Mouse (Mus musculus) embryonic facial prominence, embryonic 10.5 days (tissue): ENCODE measurements at regions not wholly inside any gene's neighbourhood (a gene's known extent, or its start where the extent isn't known, plus 50 kb on each side); places are given as distances from the start of the nearest gene placed in this dataset.

Experiments used
- DNase-seq: peaks from one replicate; pipeline ENCODE4 v3.0.0-alpha.2; 2017; ENCODE audit warnings: low spot score
- H3K27ac ChIP-seq: fragments of 300-500 bp; sonication (generic); replicated peaks from 2 replicates; pipeline ENCODE4 v1.5.1; 2016; ENCODE audit warnings: mild to moderate bottlenecking
- H3K27me3 ChIP-seq: fragments of 300-500 bp; sonication (generic); replicated peaks from 2 replicates; pipeline ENCODE4 v1.6.1; 2016; ENCODE audit warnings: low read depth, mild to moderate bottlenecking; ENCODE audit not compliant: poor library complexity, severe bottlenecking
- H3K36me3 ChIP-seq: fragments of 300-500 bp; sonication (generic); replicated peaks from 2 replicates; pipeline ENCODE4 v1.6.1; 2016; ENCODE audit warnings: mild to moderate bottlenecking, moderate library complexity
- H3K4me1 ChIP-seq: fragments of 300-500 bp; sonication (generic); 2 replicates; pipeline ENCODE4 v1.6.1; 2016
- H3K4me3 ChIP-seq: fragments of 300-500 bp; sonication (generic); 2 replicates; pipeline ENCODE4 v1.5.1; 2016; ENCODE audit warnings: mild to moderate bottlenecking, moderate library complexity
- H3K9me3 ChIP-seq: fragments of 300-500 bp; sonication (generic); 2 replicates; pipeline ENCODE4 v1.6.1; 2016; ENCODE audit warnings: mild to moderate bottlenecking
- WGBS: fragments of 180-500 bp; shearing (Covaris S2); methylation state at CpG from one replicate; pipeline ENCODE4 v1.1.7; 2016; 5-methylcytosine and 5-hydroxymethylcytosine counted together

GRCm38 (mm10) chr8:26266384-26266783 is 147.1 kb downstream of the Gm45692 start:
- H3K27me3 ChIP-seq = no peaks in the 10 kb centered on the region
- peak overlapping the region; percentile 77; the same call in 1 of the 2 replicates for H3K27ac ChIP-seq
- DNase-seq = peak; percentile 42
- WGBS = 36% methylated on average over 4 of the region's 4 CpGs
- peaks cover 54% of the 10 kb centered on the region for H3K4me1 ChIP-seq
- no peak overlapping the region for H3K4me3 ChIP-seq
- H3K36me3 ChIP-seq = no peaks in the 10 kb centered on the region
- H3K9me3 ChIP-seq = no peaks in the 10 kb centered on the region

- H3K27ac ChIP-seq = no peak overlapping the region
- H3K36me3 ChIP-seq = no peaks in the 10 kb centered on the region
- H3K4me1 ChIP-seq = peaks cover 56% of the 10 kb centered on the region
- no peaks in the 10 kb centered on the region for H3K27me3 ChIP-seq
- no peaks in the 10 kb centered on the region for H3K9me3 ChIP-seq
- 75% methylated on average over 4 of the region's 4 CpGs for WGBS
- no peak overlapping the region for H3K4me3 ChIP-seq
- no peak for DNase-seq
Observed at GRCm38 (mm10) chr8:26267569-26267968, 148.2 kb downstream of the Gm45692 start.

DNA sequence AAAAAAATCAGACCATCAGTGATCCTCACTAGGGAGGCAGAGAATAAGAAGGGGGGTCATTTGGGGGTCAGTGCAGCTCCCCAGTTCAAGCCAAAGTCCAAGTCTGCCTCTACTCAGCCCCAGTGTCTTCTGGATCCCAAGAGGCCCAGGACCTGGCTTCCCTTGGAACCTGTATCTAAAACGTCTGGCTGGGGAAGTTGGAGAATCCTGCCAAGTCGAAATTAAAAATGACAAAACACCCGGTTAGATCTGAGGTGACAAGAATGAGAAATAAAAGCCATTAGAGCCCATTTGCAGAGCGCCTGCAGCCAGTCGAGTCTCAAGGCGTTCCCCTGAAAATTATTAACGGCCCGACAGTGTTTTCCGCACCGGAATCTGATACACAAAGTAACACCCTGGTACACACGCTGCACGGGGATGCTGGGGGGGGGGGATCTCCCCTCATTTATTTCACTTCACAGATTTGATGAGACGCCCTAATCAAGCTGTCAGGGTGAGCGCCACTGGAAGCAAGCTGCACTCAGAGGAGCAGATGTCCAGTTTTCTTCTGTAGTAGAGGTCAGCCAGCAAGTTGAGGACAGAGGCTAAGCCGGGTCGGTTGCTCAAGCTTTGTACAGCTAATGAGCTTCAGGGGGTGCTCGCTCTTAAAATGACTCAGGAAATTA is 149.5 kb downstream of the Gm45692 start:
- 50% methylated on average over 17 of the region's 17 CpGs for WGBS
- Histone ChIP-seq H3K4me1 (peaks cover 68% of the 10 kb centered on the region), H3K27me3 (no peaks in the 10 kb centered on the region), H3K4me3 (no peak overlapping the region), H3K27ac (peak overlapping the region; percentile 57), H3K36me3 (no peaks in the 10 kb centered on the region), H3K9me3 (no peaks in the 10 kb centered on the region)
- peak; percentile 20 for DNase-seq

- H3K36me3 ChIP-seq = no peaks in the 10 kb centered on the region
- peaks cover 8% of the 10 kb centered on the region for H3K27me3 ChIP-seq
- H3K4me1 ChIP-seq = peaks cover 54% of the 10 kb centered on the region
- H3K4me3 ChIP-seq = no peak overlapping the region
- no peak overlapping the region for H3K27ac ChIP-seq
- 31% methylated on average over 4 of the region's 4 CpGs for WGBS
- no peak for DNase-seq
- H3K9me3 ChIP-seq = no peaks in the 10 kb centered on the region
Observed at GRCm38 (mm10) chr8:26272110-26272509, 152.8 kb downstream of the Gm45692 start.

GRCm38 (mm10) chr8:26272675-26273414 is 153.5 kb downstream of the Gm45692 start:
- Histone ChIP-seq H3K27me3 (peaks cover 8% of the 10 kb centered on the region), H3K4me1 (peaks cover 46% of the 10 kb centered on the region), H3K27ac (peak overlapping the region; percentile 68; the same call in 1 of the 2 replicates), H3K4me3 (peak overlapping the region; percentile 34), H3K9me3 (no peaks in the 10 kb centered on the region), H3K36me3 (no peaks in the 10 kb centered on the region)
- 30% methylated on average over 21 of the region's 21 CpGs for WGBS
- no peak for DNase-seq

DNA sequence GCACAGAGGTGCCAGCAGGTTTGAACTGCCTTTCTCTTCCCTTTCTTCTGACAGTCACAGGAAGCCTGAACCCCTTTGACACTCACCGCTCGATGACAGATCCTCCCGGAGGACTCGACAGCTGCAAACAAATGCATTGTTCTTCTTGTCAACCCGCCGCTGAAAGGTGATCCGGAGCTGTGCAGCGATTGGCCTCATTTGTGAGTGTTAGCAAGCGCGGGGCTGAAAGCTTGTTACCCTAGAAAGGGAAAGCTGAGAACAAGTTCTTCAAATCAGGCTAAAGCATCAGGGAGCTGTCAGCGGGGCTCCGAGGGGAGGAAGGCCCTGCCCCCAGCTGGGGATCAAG is 154.1 kb downstream of the Gm45692 start:
- under 1% methylated on average over 12 of the region's 12 CpGs for WGBS
- peaks cover 41% of the 10 kb centered on the region for H3K4me1 ChIP-seq
- H3K27me3 ChIP-seq = peaks cover 8% of the 10 kb centered on the region
- H3K27ac ChIP-seq = peak overlapping the region; percentile 68
- H3K4me3 ChIP-seq = peak overlapping the region; percentile 34
- peak; percentile 76 for DNase-seq
- H3K36me3 ChIP-seq = no peaks in the 10 kb centered on the region
- no peaks in the 10 kb centered on the region for H3K9me3 ChIP-seq

DNA sequence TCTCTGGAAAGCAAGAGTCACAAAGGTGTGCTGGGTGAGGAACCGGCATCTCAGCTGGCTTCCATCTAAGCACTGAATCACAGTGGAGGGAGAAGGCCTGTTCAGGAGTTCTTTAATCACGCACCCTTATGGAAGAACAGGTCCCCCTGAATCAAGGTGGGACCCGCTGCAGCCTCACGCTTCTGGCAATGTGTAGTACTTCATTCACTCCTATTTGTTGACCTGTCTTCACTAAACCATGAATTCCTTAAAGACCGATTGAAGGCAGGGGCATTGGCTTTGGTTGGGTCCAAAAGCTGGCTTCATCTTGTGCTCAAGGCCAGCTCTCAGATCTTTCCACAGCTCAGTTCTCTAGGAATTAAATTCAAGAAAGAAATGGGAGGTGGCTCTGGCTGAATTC is 154.5 kb downstream of the Gm45692 start:
- no peaks in the 10 kb centered on the region for H3K9me3 ChIP-seq
- peaks cover 8% of the 10 kb centered on the region for H3K27me3 ChIP-seq
- H3K4me3 ChIP-seq = peak overlapping the region; percentile 34; the same call in 1 of the 2 replicates
- 43% methylated on average over 5 of the region's 5 CpGs for WGBS
- H3K4me1 ChIP-seq = peaks cover 37% of the 10 kb centered on the region
- peak overlapping the region; percentile 68 for H3K27ac ChIP-seq
- H3K36me3 ChIP-seq = no peaks in the 10 kb centered on the region
- no peak for DNase-seq

GRCm38 (mm10) chr8:26274481-26274880 is 155.1 kb downstream of the Gm45692 start:
- WGBS = 92% methylated on average over 6 of the region's 6 CpGs
- peaks cover 33% of the 10 kb centered on the region for H3K4me1 ChIP-seq
- no peak for DNase-seq

DNA sequence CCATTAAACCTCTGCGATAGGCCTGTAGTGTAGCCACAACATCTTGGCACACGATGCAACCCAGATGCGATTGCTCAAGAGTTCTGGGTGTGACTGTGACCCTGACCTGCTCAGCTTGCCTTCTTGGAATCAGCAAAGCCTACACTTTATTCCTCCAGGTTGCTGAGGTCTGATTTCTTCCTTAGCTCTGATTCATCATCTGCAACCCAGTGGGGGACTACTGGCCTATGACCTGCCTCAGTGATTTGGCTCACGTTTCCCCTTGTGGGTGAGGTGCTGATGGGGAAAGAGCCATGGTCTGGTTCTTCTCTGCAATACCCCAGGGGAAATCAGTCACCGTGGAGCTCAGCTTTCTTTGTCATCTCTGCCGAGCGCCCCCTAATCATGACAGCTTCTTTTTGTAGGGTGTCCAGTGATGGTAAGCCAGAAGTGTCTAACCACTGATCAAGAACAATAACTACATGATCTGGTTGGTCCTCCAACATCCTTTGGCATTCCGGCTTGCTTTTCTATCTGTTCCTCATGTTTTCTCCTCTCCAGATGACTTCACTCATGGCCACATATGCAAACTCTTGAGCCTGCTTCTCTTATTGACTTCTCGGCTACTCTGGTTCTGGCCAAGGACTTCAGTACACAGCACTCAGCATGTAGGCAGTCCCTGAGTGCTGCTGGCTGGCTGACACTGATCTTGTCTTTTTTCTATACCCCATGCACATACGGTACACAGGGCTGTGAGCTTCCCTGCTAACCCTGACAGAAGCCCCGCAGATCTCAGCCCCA is 163.0 kb downstream of the Gm45692 start:
- no peak for DNase-seq
- Histone ChIP-seq H3K9me3 (peaks cover 7% of the 10 kb centered on the region; the same call in 1 of the 2 replicates), H3K4me1 (peaks cover 37% of the 10 kb centered on the region), H3K36me3 (0 out of 2 replicates have a peak, but pooled peaks cover 3% of the 10 kb centered on the region), H3K27ac (peak overlapping the region; percentile 67), H3K27me3 (no peaks in the 10 kb centered on the region), H3K4me3 (no peak overlapping the region)
- 72% methylated on average over 11 of the region's 11 CpGs for WGBS

More at GRCm38 (mm10) chr8:26274481-26274880, 155.1 kb downstream of the Gm45692 start:
- H3K27me3 ChIP-seq = peaks cover 8% of the 10 kb centered on the region
- no peaks in the 10 kb centered on the region for H3K9me3 ChIP-seq
- 0 out of 2 replicates have a peak overlapping the region, but pooled peaks have one; percentile 7 for H3K27ac ChIP-seq
- no peaks in the 10 kb centered on the region for H3K36me3 ChIP-seq
- no peak overlapping the region for H3K4me3 ChIP-seq

- H3K27me3 ChIP-seq = no peaks in the 10 kb centered on the region
- H3K36me3 ChIP-seq = 0 out of 2 replicates have a peak, but pooled peaks cover 3% of the 10 kb centered on the region
- no peak overlapping the region for H3K4me3 ChIP-seq
- DNase-seq = peak; percentile 78
- peaks cover 7% of the 10 kb centered on the region; the same call in 1 of the 2 replicates for H3K9me3 ChIP-seq
- no peak overlapping the region; the same call in 1 of the 2 replicates for H3K27ac ChIP-seq
- WGBS = 31% methylated on average over 2 of the region's 2 CpGs
- H3K4me1 ChIP-seq = peaks cover 50% of the 10 kb centered on the region
Observed at GRCm38 (mm10) chr8:26283957-26284356, 164.6 kb downstream of the Gm45692 start.

DNA sequence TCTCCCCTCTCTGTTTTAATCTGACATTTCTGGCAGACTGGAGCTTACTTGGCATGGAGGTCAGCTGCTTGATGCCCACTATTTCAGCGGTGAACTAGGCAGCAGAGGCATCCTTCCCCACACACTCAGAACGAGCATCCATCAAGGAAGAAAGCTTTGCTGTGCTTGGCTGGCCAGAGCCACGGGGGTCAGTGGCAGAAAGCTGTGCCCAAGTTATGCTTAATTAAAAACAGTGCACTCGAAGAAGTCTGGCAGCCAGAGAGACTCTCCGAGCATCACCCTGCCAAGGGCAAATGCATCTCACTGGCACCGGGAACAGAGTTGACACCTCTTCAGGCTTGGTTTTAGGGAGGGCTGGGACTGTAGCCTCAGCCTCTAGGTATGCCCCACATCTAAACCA is 168.3 kb downstream of the Gm45692 start:
- DNase-seq = peak; percentile 19
- Histone ChIP-seq H3K36me3 (0 out of 2 replicates have a peak, but pooled peaks cover 3% of the 10 kb centered on the region), H3K27ac (0 out of 2 replicates have a peak overlapping the region, but pooled peaks have one; percentile 44), H3K4me3 (no peak overlapping the region), H3K27me3 (no peaks in the 10 kb centered on the region), H3K4me1 (peaks cover 40% of the 10 kb centered on the region), H3K9me3 (peaks cover 7% of the 10 kb centered on the region; the same call in 1 of the 2 replicates)
- 30% methylated on average over 6 of the region's 6 CpGs for WGBS

DNA sequence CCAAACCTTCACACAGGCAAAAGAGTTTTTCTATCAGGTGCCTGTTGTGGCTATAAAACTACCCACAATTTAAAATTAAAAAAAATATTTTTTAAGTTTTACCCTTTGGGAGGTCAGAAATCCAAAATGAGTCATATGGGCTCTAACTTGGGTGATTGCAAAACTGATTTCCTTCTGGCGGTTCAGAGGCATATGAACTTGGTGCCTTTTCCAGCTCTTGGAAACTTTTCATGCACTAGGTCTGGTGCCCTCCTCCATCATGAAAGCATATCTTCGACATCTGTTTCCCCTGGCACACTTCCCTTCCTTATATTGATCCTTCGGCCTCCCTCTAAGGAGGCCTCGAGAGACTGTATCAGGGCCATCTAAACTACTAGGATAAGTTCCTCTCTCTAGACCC is 168.8 kb downstream of the Gm45692 start:
- H3K27ac ChIP-seq = no peak overlapping the region
- H3K36me3 ChIP-seq = 0 out of 2 replicates have a peak, but pooled peaks cover 3% of the 10 kb centered on the region
- H3K4me3 ChIP-seq = no peak overlapping the region
- H3K9me3 ChIP-seq = peaks cover 7% of the 10 kb centered on the region; the same call in 1 of the 2 replicates
- no peaks in the 10 kb centered on the region for H3K27me3 ChIP-seq
- 82% methylated on average over 4 of the region's 4 CpGs for WGBS
- no peak for DNase-seq
- H3K4me1 ChIP-seq = peaks cover 38% of the 10 kb centered on the region
